Mouse (Mus musculus) telencephalon, adult 2 months (tissue): ENCODE measurements around the gene Amdhd1.
"Not testable (repeated sequence)": the region's sequence is repeated elsewhere in the genome, so short reads cannot be mapped to it uniquely, and the experiment has no call there.

Experiments
- DNase-seq: peaks from one replicate; pipeline ENCODE4 v3.0.0-alpha.2; 2011; ENCODE audit warnings: low read depth, low spot score

Gene Amdhd1

DNA sequence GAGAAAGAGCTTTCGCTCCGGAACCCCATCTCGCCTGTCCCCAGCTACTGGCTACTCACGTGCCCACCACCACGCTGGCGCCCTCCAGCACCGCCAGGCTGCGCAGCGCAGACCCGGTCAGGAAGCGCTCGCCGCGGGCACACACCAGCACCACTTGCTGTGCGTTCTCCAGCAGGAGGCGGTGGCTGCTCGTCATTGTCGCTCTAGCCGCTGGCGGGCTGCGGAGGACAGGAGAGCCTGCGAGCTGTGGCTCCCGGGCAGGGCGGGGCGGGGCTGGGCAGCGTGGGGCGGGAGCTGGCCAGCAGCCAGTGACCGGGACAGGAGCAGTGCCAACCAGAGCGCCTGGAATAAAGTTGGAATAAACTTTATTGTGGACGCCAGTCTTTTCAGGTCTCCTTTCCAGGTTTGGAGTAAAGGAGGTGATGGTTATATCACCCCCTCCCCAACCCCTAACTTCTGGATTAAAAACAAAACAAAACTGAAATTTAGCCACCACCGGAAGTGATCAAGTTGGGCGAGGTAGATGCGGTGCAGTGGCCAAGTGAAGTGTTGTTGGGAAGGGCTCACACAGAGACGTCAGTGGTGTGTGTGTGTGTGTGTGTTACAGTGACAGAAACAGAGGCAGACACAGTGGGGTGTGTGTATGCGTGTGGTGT lies at the start of gene Amdhd1:
TSS of gene Amdhd1 (minus strand) at position 259 of the 656 bp plus-strand sequence.
- DNase-seq: no peak

DNA sequence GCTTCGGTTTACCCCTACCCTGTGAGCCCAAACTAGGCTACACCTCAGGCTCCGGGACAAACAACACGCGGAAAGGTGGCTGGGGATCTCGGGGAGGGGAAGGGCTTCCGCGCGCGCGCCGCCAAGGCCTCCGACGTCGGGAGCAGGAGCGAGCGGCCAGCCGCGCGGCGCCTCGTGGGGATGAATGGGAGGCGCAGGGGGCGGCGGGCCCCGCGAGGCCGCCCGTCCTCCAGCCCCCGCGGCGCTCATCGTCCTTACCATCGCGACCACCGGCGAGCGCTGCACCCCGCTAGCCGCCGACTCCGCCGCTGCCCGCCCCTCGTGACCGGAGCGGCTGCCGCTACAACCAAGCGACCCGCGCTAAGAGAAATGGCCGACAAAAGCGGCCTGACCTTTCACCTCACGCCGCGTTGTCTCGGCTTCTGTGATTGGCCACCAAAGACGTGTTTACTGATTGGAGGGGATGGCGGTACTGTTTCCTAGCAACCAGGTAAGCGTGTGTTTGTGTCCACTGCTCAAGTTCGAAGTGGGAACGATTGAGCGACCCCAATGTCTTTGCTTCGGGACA lies 49.5 kb upstream of the Amdhd1 start, which contains the start of gene Snrpf:
TSS of gene Snrpf (minus strand) at position 426 of the 568 bp plus-strand sequence.
- DNase-seq: peak; percentile 92

DNA sequence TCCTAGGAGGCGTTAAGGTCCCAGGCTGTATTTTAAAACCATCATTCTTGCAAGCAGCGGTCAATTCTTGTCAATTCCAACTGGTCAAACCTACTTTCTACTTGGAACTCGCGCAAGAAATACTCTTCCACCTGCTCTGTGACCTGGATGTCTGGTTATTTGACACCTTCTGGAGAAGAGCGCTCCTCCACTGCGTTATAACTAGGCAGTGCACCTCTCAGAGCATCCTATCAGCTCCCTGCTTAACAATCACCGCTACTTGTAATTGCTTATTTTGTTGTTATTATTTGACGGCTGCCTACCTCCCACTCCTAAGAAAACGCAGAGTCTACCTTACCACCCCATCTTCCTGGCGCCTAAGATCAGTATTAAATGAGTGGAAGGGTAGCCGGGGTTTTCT lies 49.0 kb upstream of the Amdhd1 start:
- DNase-seq: no peak

DNA sequence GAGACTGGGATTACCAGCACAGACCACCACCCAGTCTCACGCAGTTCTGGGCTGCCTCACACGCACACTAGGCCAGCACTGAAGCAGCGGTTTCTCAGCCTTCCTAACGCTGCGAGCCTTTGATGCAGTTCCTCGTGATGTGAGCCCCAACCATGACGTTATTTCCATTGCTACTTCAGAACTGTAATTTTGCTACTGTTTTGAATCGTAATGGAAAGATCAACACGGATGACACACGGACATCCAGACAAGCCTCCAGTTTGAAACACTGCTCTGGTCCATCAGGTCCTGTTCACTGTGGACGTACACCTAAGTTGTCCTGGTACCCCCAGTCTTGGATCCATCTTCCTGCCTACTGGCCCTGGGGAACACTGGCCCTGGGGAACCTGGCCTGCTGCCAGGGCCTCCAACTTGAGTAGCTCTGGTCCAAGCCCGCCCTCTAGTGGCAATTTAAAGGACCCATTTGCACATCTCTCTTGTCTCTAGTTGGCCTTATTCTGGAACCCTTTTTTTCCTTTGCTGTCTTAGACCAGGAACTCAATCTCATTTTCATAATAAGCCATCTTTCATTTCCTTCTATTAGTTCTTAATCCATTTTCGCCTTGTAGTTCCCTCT lies 37.5 kb upstream of the Amdhd1 start:
- DNase-seq: peak; percentile 77

DNA sequence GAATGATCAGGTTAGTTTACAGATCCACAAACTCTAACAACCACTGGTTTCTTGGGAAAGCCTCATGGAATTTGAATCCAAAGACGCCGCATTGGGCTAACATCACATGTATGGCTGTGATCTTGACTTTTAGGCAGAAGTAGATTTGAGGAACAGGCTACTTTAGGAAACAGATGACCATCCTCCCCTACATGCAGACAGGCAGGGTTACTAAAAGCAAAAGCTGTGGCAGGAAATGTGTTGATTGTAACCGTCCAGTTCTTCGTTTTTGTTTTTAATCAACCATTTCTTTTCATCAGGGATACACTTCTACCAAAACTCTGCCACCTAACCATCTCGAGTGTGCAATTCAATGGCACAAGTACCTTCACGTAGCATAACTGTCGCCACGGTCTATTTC lies 36.1 kb upstream of the Amdhd1 start:
- no peak for DNase-seq

DNA sequence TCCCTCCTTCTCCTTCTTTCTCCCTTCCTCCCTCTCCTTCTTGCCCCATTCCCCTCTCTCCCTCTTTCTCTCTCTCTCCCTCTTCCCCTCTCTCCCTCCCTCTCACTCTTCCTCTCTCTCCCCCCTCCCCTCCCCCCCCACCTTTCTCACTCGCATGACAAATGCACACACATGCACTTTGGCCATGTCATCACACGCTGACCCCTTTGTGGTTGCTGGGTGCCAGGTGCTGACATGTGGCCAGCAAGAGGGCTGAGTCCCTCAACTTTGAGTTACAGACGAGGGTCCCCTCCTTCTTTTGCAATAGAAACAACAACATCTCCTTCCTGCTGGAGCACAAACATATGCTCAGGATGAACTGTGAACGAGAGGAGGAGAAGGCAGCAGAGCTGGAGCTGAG lies 35.1 kb upstream of the Amdhd1 start:
- DNase-seq: no peak

DNA sequence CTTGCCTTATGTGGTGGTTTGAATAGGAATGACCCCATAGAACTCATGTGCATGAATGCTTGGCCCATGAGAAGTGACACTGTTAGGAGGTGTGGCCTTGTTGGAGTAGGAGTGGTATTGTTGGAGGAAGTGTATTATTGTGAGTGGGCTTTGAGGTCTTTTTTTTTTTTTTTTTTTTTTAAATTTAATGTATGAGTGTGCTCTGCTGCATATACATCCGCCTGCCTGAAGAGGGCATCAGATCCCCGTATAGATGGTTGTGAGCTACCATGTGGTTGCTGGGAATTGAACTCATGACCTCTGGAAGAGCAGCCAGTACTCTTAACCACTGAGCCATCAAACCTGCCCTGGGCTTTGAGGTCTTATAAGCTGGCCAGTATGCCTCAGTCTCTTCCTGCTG lies 32.4 kb upstream of the Amdhd1 start:
- no peak for DNase-seq

DNA sequence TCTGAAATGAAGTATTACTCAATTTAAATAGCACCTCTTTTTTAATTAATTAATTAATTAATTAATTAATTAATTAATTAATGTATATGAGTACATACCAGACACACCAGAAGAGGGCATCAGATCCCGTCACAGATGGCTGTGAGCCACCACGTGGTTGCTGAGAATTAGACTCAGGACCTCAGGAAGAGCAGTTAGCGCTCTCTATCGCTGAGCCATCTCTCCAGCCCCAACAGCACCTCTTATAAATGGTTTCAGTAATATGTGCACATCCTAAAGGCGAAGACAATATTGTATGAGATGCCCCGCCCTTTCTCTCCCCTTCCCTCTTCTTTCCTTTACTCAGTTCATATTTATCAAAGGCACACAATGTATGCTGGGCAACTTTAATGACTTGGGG lies 28.8 kb upstream of the Amdhd1 start:
- DNase-seq: no peak

DNA sequence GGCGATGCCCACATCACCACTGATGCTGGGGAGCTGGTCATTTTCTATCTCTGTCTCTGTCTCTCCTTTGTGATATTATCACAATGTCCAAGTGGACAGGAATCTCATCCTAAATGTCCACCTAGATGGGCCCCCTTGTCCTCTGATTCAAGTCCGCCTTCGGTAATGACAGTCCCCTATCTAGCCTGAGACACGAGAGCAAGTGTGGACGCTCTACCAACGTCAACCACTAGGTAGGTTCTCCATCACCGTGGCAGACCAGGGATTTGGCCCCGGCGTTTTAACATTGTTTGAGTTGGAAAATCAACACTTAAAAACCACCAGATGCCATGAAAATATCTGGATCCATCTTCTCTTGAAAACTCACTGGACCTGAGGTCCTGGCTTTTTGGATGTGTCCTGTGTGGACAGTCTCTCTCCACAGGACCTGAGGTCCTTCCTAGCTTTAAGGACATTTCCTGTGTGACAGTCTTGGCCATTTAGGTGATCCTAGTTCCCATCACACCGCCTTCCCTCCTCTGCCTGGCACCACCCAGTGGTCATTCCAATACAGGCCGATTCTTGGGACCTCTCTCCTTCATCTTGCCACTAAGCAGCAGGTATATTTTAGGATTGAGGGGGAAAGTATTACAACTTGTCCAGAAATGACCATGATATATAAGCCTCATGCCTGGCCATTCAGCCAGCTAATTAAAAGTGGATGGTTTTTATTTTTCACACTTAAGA lies 28.2 kb upstream of the Amdhd1 start:
- no peak for DNase-seq

DNA sequence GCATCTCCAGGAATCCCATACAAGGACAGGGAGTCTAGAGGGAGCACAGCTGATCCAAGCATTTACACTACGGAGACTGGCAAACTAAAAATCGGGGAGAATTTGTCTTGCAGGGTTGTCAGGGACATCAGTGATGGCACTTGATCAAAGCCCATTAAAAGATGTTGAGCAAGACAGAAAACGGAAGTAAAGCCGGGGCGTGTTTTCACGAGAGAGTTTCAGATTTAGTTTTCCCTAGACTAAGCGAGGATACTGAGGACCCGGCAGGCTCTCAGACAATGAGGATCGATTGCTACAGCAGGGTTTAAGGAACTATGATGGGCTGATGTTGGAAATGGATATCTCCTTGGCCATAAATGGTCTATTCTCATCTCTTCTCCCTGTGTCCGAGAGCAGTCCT lies 27.2 kb upstream of the Amdhd1 start:
- no peak for DNase-seq

DNA sequence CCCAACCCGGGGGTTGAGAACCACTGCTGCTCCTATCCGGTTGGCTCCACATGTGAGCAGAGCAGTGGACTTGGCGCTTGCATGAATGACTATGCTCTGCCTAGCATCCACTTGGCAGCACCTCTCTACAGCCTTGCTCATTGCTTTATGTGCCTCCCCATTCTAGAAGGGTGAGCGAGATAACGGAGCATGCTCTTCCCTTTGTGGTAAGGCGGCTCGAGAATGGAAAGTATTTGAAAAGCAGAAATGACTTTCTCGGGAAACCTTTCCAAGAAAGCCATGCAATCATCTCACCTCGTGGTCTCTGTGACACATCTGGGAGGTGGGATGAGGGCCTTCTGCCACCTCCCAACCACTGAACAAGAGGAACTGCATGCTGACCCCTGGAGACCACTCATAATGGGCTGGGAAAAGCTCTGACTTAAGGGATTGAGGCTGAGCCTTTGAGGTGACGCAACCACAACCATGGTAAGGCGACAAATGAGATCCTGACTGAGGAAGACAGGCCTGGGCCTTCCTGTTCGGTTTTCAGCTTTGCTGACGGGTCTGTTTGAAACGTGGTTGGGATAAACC lies 24.8 kb upstream of the Amdhd1 start:
- no peak for DNase-seq

DNA sequence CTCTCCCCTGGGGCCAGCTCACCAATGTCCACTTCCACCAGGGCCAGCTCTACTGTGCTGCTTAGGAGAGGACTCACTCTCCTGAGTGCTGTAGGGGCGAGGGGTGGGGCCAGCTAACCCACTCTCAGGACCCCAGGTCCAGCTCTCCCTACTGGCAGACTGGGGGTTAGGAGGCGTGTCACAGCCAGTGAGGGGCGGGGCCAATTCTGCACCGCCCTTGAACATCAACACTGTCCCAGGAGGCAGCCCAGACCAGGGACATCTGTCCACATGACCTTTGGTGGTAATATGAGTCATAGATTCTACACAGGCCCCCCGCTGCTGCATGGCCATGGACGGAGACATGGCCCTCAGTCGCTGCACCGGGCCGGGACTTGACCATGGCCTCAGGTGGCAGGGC lies 20.0 kb upstream of the Amdhd1 start:
- DNase-seq: no peak

DNA sequence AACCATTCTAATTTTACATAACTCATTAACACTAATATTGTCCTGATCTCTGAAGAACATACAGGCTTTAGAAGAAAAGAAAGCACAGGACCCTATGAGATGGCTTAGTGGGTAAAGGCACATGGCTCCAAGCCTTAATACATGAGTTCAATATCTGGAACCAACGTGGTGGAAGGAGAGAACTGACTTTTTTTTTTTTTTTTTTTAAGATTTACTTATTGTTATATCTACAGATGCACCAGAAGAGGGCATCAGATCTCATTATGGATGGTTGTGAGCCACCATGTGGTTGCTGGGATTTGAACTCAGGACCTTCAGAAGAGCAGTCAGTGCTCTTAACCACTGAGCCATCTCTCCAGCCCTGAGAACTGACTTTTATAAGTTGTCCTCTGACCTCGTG lies 18.1 kb upstream of the Amdhd1 start:
- DNase-seq: not testable (repeated sequence)

DNA sequence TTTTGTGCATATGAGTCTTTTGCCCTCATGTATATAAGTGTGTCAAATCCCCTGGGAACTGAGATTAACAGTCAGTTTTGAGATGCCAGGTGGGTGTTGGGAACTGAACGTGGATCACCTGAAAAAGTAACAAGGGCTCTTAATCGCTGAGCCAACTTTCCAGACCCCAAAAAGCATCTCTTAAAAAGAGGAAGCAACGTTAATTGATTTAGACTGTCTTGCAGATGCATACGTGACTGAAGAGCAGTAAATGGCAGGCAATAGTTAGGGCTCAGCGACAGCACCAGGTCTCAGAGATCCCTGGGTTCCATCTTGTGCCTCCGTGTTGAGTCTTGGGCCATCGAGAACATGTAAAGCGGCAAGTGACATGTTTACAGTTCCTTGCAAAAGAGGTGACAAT lies 12.8 kb upstream of the Amdhd1 start:
- no peak for DNase-seq

DNA sequence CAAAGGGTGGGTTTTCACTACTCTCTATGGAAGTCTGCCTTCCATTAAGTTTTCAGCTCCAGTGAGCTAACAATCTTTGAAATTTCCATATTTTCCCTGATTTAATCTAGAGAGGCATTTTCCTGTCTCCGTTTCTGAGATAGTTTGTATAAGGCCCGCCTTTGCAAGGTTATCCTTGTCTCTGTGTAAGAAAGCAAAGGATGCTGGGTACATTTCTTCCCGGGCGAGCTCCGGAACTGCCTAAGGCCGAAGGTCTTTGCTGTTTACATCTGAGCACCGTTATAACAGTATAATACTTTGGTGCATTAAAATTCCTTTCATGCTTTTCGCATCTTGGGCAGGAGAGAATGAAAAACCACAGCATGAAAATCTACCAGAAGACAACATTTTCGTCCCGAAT lies 10.0 kb upstream of the Amdhd1 start:
- DNase-seq: no peak

DNA sequence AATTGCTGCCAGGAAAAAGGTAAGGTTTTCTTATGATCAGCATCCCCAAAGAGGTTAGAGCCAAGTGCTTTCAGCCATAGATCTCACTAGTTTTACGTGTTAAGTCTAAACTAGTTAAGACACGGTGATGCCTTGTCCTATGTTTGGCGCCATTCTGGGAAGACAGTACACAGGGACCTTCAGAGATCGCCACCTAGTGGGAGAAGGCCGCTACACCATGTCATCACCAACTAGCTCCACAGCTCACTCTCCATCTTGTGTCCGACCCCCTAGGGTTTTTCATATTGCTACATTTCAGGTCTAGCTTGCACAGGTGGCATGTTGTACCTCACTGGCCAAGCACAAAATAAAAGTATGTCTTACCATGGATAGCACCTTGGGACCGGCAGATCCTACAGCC lies 9.2 kb upstream of the Amdhd1 start:
- DNase-seq: peak; percentile 26

DNA sequence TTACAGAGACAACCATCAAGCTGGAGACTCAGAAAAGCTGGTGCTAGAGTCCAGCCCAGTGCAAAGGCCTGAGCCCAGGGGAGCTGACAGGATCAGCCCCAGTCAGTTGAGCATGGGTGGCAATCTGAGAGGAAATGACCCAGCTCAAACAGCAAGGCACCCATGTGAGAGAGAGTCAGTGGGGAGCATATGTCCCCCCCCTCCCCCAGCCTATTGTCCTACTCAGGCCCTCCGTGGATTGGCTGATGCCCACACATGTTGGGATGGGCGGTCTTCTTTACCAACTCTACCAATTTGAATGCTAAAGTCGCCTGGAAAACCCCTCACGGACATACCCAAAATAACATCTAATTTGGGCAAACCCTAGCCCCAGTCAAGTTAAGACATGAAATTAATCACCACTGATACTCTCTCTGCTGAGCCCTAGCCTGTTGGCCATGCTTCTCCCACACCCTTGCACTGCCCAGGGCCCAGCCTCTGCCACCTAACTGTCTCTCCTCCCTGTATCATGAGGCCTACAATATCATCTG lies 8.0 kb upstream of the Amdhd1 start:
- no peak for DNase-seq

DNA sequence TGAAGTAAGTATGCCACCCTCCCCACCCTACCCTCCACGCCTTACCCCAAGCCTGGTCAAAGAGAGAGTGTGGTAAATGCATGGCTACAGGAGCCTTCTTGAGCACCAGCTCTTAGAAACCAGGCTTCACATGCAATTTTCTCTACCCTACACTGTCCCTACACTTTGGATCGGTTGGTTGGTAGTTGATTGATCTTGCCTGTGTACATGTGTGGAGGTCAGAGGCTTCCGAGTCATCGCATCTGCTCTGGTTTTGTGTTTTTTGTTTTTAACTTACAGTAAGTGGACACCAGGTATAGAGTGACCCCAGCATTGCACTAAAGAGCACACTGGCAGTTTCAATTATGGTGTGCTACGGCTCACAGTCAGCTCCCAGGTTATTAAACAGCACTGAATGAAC lies 4.3 kb upstream of the Amdhd1 start:
- DNase-seq: no peak

DNA sequence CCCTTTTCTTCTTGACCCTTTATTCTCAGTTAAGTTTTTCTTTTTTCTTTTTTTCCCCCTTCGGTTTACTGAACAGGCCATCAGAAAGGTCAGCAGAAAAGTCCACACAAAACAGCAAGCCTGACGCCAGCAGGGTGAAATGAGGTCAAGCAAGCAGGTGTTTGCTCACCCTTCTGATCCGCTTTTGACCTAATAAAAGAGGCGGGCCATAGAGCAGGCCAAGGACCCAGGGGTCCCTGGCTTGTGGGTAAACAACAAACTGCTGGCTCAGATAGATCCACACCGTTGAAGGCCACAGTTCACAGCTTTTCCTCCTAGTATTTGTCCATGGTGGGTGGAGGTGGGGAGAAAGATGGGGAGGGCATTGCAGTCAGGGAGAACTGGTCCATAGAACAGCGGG lies 3.3 kb upstream of the Amdhd1 start:
- DNase-seq: no peak

DNA sequence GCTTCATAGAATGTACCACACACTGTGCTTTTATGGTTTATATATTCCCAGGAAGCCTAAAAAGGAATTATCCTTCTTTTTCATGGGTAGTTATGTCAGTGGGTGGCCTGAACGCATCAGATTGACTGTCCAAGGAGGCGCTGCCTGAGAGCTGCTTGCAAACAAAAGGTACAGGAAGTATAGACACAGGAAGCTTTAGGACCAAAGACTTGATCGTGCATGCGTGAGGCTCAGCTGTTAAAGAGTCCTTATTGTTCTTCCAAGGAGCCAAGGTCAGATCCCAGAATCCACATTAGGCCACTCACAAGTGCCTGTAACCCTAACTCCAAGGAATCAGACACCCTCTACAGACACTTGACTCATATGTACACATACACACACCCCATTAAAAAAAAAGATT lies 2.5 kb upstream of the Amdhd1 start:
- DNase-seq: no peak

DNA sequence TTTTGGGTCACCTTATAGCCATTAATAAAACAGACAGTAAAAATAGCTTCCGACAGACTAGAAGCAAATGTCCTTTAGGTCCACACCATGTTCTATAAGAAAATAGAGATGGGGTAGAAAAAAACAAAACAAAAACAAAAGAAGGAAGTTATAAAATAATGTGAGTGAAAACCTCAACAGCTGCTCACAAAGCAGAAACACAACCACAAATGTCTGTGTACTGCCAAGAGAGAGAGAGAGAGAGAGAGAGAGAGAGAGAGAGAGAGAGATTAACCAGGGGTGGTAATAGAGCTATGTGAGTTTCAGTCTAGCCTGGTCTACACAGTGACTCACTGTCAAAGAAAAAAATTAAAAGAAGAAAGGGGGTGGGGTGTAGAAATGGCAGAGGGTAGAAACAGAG lies 1.8 kb upstream of the Amdhd1 start:
- DNase-seq: no peak
